Mouse (Mus musculus) fat pad, adult 2 months (tissue): ENCODE measurements around the gene Mcam.
"Not testable (repeated sequence)": the region's sequence is repeated elsewhere in the genome, so short reads cannot be mapped to it uniquely, and the experiment has no call there.

Source experiments
- DNase-seq: peaks from one replicate; pipeline ENCODE4 v3.0.0-alpha.2; 2011; ENCODE audit warnings: low read depth, low spot score; ENCODE audit errors: extremely low read depth

Gene Mcam

GRCm38 (mm10) chr9:44108269-44109055 is 25.8 kb upstream of the Mcam start:
- no peak for DNase-seq

GRCm38 (mm10) chr9:44109360-44110095 is 24.7 kb upstream of the Mcam start:
- no peak for DNase-seq

- DNase-seq, result not testable (repeated sequence)
Measured at GRCm38 (mm10) chr9:44111909-44112308, 22.4 kb upstream of the Mcam start.

GRCm38 (mm10) chr9:44113105-44113789 is 21.0 kb upstream of the Mcam start, which contains the start of the genes Gm49380 and Rnf26:
Gene Gm49380, minus strand, starts transcription at chr9:44113500.
Gene Rnf26, minus strand, starts transcription at chr9:44113517.
- DNase-seq, result peak; percentile 94

- DNase-seq, result no peak
Measured at GRCm38 (mm10) chr9:44114453-44114852, 19.8 kb upstream of the Mcam start.

DNA sequence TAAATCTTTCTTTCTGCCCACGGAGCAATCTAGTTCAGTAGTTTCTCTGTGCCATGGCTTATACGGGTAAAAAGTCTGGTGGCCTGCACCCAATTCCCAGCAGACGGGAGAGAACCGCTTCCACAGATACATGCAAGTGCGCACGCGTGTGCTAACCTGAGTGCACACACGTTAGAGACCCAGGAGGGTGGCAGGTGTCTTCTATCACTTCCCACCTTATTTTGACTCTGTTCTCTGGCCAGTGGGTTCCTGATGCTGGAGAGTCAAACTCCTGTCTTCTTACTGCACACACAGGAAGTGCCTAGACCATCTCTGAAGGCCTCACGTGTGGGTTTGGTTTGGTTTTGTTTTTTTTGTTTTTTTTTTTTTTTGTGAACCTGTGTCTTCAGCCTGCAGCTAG is 18.7 kb upstream of the Mcam start:
- no peak for DNase-seq

- DNase-seq, result no peak
Measured at GRCm38 (mm10) chr9:44116182-44116581, 18.1 kb upstream of the Mcam start.

DNA sequence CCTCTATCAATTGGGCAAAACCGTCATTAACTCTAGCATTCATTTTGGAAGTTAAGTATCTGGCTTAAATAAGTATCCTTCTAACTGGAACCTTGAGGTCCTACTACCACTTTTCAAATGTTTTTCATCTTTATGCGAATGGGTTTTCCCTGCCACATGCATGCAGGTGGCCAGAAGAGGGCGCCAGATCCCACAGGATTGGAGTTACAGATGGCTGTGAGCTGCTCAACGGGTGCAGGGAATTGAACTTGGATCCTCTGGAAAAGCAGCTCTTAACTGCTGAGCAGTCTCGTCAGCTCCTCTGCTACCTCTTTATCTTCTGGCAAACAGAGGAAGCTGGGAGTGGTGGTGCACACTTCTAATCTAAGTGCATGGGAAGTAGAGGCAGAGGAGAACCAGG is 15.3 kb upstream of the Mcam start:
- no peak for DNase-seq

GRCm38 (mm10) chr9:44119948-44120465 is 14.3 kb upstream of the Mcam start:
- DNase-seq, result no peak

GRCm38 (mm10) chr9:44124317-44124716 is 10.0 kb upstream of the Mcam start:
- DNase-seq, result no peak

DNA sequence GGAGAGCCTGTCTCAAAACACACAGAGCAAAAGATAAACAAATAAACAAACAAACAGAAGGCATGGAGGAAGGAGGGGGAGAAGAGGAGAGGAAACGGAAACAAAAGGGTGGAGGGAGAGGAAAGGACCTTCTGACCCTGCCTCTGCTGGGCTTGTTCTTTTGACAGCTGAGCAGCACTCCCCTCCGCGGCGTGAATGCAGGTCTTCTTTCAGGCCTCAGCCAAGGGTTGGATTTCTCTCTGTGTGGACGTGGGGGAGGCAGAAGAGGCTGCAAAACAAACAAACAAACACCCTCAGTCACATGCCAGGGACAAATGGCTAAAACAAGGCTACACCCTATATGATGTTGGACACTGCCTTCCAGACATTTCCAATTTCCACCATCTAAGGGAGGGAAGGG is 9.2 kb upstream of the Mcam start:
- DNase-seq, result no peak

DNA sequence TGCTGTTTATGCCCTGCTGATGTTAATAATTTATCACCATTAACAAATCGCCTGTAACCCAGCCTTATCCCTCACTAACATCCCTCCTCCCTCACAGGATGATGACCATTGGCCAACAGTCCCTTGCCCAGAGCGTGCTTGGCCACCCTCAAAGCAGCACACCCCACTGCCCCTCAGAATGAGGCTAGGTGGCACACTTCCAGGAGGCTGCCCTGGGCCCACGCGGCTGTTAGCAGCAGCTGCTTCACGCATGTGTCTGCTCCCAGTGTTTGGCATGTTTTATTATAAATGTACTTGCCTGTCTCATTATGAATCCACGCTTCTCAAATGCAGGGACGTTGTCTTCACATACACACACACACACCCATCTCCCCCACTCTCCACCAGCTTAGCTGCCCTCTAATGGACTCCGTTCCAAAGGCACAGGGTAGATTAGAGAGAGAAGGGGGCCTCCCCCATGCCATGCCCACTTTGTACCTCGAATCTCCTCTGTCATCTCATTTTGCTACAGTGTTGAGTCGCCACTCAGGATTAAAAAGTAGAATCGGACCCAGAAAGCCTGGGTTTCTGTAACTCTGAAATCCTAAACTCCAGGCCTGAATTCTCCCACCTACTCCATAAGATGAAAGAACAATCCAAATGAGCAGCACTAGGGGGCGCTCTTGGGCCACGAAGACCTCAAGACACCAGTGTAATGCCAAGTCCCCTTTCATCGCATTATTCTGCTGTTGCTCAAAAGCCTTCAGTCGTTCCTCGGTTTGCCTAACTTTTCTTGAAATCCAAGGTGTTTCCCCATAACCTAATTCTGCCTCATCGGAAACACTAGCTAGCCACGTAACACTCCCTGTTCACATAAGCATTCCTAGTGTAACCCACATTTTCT is 8.5 kb upstream of the Mcam start:
- DNase-seq, result peak; percentile 69

DNA sequence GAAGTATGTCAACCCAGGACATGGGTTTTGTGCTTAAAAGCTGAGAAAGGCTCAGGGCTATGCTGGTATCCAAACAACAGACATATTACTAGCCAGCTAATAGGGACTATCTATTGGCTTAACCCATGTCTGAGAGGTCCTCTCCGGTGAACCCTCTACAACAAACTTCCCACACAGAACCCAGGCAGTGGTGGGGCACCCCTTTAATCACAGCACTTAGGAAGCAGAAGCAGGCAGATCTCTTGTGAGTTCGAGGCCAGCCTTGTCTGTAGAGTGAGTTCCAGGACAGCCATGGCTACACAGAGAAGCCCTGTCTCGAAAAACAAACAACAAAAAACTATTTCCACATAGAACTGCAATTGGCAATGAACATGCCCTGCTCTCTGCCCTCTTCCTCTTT is 7.5 kb upstream of the Mcam start:
- no peak for DNase-seq

- no peak for DNase-seq
Measured at GRCm38 (mm10) chr9:44127351-44127801, 6.9 kb upstream of the Mcam start.

- no peak for DNase-seq
Measured at GRCm38 (mm10) chr9:44129633-44130032, 4.6 kb upstream of the Mcam start.

DNA sequence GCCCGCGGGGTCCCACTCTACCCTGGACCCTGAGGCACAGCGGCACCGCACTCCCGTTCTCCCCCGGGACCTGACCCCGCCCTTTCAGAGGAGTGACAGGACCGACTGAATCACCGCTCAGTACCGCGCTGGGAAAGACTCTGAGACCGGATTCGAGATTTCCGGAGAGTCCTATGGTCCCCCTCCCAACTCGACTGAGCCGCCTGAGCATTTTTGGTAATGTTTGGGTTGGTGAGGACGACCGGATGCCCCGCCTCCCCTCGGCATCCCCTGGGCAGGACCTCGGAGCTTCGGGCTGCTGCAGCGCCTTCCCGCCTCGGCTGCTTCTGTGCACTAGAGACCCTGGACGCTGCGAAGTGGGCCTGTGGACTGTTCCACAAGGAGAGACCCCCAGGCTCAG is 4.2 kb upstream of the Mcam start:
- DNase-seq, result no peak

- DNase-seq, result no peak
Measured at GRCm38 (mm10) chr9:44130581-44131275, 3.5 kb upstream of the Mcam start.

GRCm38 (mm10) chr9:44131276-44131590 is 3.0 kb upstream of the Mcam start:
- no peak for DNase-seq

- no peak for DNase-seq
Measured at GRCm38 (mm10) chr9:44132200-44132599, 2.1 kb upstream of the Mcam start.

GRCm38 (mm10) chr9:44133287-44133686 is 982 bp upstream of the Mcam start:
- DNase-seq, result no peak
